Mouse (Mus musculus) thymus, adult 2 months (tissue): ENCODE measurements around the gene R3hdm4.

Source experiments
- CTCF ChIP-seq: fragments of 200-500 bp; IDR thresholded peaks from 2 replicates; pipeline ENCODE4 v1.5.1; 2012; ENCODE audit warnings: mild to moderate bottlenecking, control low read depth, low read length, moderate library complexity, borderline replicate concordance; ENCODE audit not compliant: control insufficient read depth, poor library complexity, insufficient read depth; ENCODE audit errors: extremely low read depth
- POLR2A ChIP-seq: fragments of 200-500 bp; IDR thresholded peaks from 2 replicates; pipeline ENCODE4 v1.6.1; 2012; ENCODE audit warnings: mild to moderate bottlenecking, low read length, control low read depth, moderate library complexity; ENCODE audit not compliant: control insufficient read depth, poor library complexity, insufficient read depth; ENCODE audit errors: extremely low read depth

DNA sequence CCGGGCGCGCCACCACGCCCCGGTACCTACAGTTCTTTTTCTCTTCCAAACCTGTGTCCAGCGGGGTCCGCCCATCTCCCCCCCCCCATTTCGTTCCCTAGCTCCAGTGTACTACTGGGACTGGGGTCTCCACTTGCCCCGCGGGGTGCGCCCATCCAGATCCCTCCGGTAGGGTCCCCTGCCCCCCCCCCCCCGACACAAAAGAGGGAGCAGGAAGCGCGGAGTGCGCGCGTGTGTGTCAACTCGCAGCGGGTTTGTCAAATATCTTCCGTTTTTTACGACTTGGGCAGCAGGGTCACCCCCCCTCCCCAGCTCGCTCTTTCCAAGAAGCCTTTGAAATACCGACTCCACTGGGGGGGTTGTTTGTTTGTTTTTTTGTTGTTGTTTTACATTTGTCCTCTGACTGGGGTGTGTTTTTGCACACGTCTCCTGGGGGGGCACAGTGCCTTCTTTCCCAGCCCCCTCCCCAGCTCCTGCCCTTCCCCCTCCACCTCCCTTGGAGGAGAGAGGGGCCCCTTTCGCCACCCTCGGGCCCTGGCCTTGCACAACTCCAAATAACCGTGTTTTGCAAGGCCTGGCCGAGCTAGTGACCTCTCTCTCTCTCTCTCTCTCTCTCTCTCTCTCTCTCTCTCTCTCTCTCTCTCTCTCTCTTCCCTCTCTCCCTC, 7.2 kb upstream of the R3hdm4 start:
- TF ChIP-seq CTCF, result no peak
- 0 out of 2 replicates have a peak, but pooled peaks have one; percentile 11 for TF ChIP-seq POLR2A
